Mouse (Mus musculus): ENCODE measurements around the gene Dync1i1.
"Not testable (repeated sequence)": the region's sequence is repeated elsewhere in the genome, so short reads cannot be mapped to it uniquely, and the experiment has no call there.

The Dync1i1 gene

DNA sequence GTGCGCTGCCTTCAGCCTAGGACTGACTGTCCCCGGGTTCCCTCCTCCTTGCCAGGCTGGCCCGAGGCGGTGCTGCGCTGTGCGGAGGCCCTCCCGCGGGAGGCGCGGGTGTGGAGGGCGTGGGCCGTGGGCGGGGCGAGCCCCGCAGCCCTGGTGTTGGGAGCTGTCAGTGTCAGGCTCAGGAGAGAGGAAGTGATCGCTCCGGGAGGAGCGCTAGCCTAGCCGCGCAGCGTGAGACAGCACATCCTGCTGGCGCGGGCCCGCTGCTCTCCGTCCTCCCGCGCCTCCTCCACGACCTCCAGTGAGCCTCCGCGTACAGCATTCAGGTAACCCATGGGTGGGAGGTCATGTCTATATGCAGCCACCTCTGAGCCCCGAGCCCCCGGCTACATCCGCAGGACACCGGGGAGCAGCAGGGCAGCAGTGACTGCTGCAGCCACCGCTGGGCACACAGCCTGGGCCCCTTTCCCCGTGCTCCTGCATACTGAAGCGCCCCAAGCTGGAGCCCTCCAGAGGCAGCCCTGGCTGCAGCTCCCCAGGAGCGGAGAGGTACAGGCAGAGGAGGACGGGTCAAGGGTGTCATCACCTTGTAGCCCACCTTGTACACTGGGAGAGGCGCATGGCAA lies at the start of gene Dync1i1:
Gene Dync1i1, plus strand, starts transcription at position 29 of the 626 bp plus-strand sequence.
- peak; percentile 82 for DNase-seq

DNA sequence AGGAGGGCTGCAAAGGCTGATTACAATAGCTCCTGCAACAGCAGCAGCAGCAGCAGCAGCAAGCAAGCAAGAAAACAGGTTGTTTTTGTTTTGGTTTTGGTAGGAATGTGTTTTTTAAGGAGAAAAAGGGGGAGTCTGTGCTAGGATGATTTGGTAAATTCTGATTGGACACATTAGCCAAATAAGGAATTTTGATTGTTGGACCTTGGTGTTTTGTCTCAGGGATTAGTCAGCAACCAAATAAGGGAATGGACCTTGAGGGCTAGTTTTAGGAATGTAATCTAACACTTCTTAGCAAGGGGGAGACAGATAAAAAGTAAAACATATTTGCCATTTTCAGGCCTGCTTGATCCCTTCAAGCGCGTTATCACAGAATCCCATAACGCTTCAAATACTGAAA lies 45.7 kb upstream of the Dync1i1 start:
- DNase-seq = no peak

DNA sequence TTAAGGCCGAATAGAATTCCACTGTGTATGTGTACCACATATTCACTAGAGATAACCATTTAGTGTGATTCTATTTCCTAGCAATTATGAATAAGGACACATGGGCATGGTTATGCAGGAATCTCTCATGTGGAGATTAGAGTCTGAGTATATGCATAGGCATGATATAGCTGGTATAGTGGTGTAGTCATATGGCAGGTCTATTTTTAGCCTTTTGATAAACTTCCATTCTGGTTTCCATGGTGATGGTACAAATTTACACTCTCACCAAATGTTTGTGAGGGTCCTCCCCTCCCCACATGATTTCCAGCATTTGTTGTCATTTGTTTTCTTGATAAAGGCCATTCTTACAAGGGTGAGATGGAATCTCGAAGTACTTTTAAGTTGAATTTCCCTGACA lies 23.6 kb upstream of the Dync1i1 start:
- no peak for DNase-seq

DNA sequence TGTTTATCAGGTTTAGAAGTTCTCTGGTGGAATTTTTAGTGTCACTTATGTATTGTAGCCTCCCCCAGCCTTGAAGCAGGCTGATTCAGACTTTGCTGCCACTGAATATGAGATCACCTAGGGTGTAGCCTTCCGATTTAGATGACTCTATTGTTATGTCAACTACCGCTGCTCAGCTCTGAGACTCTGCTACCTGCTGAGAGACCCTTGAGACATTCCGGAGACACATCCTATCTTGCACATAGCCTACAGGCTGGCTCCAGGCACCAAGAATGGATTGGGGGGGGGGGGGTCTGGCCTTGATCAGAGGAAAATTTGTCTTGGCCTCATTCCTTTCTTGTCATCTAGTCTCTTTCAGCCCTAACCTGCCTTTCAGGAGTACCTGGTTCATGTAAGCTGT lies 17.5 kb upstream of the Dync1i1 start:
- DNase-seq = not testable (repeated sequence)

DNA sequence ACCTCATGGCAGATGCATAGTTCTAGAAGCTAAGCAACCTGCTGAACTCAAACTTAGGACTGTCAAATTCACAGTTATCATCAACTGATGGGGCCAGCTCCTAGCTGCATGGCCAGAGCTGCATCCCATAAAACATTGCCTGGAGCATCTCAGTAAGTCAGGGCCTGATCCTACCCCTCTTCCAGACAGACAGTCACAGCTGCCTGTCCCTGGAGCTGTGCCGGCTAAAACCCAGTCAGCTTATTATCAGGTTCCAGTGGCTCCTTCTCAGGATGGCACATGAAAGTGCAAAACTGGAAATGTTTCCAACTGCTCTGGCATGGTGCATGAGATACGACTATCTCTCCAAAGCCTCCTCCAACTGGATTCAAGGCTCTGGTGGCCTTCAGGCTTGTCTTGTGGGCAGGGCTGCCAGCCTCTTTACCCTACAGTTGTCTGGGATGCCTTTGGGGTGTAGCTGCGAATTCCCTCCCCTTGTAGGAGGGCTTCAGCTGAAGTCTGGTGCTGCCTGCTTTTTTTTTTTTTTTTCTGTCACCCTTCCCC lies 15.3 kb upstream of the Dync1i1 start:
- DNase-seq = no peak

DNA sequence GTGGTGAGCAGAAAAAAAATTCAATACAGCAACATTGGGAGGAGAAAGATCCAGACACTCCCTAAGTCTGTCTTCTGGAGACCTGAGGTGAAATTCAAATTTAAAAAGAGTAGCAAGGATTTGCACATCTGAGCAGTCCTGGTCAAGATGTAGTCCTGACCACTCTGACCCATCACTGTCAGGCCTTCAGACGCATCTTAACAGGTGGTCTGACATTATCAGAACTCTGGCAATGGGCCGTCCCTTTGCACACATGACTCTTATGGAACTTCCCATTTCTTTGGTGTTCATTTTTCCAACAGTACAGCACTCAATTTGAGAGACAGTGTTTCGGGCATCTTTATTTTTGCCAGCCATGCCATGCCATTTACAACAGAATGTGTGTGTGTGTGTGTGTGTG lies 12.8 kb upstream of the Dync1i1 start:
- no peak for DNase-seq

DNA sequence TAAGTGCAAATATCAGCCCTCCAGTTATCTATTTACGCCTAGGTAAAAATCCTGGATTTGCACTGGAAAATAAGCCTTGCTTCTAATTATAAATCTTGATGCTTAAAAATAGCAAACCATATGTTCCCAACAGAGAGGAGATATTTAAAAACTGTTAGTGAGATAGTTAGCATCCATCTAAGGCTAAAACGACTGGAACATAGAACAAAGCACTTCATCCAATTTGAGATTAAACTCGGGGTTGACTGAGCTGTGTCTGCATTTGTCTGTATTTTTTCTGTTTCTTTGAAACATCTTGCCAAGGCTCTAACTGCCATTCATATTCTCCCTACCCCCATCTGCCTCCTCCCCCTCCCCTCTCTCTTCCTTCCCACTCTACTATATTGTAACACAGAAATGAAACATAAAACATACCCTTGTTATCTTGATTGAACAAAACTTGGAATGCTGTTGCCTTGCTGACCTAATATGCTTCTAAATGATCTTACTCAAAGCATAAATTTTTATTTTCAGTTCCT lies 10.3 kb upstream of the Dync1i1 start:
- no peak for DNase-seq

DNA sequence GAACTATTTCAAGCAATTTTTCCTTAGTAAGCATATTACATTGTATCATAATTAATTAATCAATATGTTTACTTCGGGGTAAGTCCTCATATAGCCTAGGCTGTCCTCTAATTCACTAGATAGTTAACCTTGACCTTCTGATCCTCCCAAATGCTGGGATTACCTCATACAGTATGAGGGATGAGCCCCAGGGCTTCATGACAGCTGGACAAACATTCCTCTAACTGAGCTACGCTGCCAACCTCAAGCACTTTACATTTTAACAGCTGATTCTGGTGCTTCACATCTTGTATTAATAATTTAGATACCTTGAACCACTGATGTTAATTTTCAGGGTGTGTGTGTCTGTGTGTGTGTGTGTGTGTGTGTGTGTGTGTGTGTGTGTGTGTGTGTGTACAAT lies 6.5 kb upstream of the Dync1i1 start:
- no peak for DNase-seq

DNA sequence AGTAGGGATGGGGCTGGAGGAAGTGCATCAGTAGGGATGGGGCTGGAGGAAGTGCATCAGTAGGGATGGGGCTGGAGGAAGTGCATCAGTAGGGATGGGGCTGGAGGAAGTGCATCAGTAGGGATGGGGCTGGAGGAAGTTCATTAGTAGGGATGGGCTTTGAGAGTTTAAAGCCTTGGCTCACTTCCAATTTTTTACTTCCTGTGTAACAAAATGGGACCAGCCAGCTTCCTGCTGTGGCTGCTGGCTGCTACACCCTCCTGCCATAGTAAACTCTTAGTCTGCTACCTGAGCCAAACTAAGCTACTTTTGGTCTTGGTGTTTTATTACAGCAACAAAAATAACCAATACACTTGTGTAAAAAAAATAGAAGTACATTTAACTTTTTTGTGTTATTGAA lies 4.7 kb upstream of the Dync1i1 start:
- not testable (repeated sequence) for DNase-seq

DNA sequence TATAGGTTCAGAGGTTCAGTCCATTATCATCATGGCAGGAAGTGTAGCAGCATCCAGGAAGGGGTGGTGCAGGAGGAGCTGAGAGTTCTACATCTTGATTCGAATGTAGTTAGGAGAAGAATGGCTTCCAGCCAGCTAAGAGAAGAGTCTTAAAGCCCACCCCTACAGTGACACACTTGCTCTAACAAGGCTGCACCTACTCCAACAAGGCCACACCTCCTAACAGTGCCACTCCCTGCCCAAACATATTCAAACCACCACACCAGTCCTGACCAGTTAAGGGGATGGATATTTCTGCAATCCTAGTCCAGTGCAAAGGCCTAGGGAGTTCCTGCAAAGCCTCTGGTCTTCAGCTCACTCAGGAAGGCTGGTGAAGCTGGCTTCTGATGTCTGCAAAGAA lies 1.5 kb upstream of the Dync1i1 start:
- no peak for DNase-seq

DNA sequence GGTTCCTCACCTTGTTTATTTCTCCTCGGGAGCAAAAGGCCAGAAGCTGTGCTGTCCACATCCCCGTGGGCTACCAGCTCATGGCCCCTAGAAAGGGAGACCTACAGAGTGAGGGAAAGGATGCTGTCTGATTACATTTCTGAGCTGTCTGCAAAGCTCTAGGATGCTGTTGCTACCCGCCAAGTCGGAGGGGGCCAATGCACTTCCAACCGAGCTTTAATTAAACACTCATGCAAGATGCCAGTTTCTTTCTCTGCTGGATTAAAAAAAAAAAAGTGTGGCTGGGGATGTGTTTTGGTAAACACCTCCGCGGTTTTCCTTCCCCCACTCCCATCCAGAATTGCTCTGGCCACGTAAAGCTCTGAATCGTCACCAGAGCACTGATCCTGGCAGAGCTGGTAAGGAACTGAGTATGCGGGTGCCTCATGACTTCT lies 815 bp downstream of the Dync1i1 start:
- peak; percentile 43 for DNase-seq

DNA sequence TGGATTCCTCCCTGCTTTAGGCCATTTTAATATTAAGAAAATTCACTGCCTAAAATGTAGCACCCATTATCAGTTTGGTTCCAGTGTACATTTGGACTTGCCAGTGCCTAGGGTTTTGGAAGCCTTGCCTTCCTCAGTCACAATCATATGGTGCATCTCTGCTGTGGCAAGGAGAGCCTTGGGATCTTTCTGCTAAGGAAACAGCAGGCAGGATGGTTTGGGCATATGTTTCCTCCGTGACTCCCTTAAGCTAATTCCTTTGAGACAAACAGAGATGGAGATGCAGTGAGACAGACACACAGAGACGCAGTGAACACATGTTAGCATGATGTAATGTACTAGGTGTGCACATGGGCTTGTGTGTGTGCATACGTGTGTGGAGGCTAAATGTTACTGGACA lies 7.8 kb downstream of the Dync1i1 start:
- DNase-seq = no peak

DNA sequence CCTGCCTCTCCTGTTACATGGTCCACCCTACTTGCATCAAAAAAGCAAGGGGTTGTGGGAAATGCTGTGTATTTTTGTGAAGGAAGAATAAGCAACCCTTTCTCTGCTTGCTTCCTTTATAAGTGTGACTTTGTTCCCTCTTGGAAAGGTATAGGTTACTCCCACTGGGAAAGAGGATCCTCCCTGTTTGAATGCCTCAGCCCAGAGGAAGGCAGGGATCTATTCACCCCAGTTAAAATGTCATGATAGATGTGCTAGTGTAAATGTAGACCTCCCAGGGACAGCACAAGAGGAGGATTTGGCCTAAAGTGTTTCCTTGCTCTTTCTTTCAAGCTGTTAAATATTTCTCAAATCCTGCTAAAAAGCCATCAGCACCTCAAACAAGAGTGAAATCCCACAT lies 9.0 kb downstream of the Dync1i1 start:
- DNase-seq = no peak

DNA sequence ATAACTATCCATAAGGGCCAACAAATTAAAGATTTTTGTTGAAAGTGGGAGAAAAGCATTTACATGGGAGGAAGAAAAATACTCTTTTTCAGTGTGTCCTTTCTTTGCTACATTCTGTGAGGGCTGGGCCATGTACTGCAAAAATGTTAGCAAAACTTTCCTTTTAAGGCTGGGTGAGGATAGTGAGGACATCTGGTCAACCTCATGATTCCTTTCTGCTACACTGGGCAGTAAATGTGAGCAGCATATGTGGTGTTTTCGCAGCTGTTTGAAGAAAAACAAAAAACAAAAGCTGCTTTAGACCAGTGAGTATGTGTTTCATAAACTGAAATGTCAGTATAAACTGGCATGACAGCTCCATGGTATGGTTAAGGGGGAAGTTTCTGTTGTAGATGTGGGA lies 9.4 kb downstream of the Dync1i1 start:
- DNase-seq = no peak

DNA sequence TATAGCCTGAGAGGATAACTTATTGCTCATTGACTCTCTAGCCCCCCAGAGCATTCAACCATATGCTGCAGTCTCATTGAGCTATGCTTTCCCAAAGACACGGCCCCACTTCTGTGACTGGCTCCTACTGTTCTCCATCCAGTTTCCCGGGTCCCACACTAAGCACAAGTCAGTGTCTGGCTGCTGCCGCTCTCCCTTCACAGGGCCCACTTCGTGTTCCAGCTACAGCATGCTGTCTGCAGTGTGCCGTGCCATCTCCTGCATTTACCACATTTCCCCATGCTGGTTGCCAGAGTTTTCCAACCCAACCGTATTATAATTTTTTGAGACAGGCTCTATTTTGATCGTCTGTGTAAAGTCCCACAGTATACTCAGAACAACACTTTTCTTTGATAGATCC lies 14.3 kb downstream of the Dync1i1 start:
- DNase-seq = no peak

DNA sequence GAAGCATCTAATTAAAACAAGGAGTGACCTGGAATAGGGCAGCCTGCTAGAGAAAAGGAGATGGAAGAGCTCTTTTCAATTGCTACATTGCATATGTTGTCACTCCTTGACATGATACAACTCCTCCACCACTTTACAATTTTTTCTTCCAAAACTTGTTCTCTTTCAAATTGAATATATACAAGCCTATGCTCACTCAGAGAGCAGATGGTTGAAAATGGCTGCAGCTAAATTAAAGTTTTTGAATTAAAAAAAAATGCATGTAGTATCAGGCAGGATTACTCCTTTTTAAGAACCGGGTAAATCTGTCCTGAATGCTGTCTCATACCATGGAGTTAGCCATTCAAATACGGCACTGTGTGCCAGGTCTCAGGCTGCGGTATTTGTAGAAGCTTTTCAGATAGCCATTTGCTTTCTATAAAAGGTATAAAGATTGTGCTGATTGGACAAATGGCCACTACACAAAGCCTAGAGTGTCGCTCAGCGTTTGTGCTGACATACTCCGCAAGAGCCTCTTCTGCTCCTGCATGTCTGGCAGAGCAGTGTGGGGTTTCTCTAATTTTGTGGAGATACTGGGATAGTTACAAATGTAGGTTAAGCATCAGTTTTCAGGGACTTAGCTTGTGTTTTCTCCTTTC lies 16.1 kb downstream of the Dync1i1 start:
- no peak for DNase-seq

DNA sequence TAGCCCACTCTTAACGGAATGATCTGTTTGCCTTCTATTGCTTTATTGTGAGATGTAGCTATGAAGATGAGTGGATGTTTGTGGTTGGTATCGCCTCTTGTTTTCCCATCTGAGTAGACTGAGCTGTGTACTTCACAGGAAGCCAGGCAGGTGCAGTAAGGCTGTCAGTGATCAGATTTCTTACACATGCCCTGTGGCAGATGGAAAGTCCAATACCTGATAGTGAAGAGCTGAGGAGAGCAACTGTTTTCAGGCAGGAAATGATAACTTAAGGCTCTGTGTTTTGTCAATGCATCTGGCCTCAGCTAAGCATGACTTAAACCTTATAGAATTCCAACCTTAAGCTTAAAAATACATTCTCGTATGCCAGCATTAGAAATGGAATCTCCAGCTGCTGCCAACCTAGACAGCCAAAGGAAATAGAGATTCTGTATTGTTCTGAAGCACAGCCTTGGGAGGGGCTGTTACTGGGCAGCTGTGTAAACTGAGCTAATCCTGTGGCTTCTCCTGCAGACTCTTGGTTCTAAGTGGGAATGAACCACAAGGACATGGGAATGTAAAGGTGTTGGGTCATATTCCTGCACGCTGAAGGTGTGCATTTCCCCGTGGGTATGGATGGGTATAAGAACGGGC lies 24.8 kb downstream of the Dync1i1 start:
- DNase-seq = no peak

DNA sequence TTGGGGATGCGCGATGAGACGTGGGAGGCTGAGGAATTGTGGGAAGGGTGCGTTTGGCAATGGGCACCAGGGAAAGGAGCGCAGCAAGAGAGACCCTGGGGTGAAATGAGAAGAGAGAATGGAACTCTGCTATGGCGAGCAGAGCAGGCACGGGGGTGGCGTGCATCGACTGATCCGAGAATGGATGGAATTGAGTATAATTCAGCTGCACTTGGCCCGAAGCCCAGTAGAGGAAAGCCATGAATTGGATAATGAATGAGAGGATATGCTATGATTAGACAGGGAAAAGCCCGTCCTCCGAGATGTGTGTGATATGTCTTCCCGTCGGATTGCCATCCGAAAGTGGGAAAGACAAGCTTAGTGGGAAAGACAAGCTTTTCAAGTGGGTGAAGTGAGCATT lies 26.7 kb downstream of the Dync1i1 start:
- DNase-seq = peak; percentile 40

DNA sequence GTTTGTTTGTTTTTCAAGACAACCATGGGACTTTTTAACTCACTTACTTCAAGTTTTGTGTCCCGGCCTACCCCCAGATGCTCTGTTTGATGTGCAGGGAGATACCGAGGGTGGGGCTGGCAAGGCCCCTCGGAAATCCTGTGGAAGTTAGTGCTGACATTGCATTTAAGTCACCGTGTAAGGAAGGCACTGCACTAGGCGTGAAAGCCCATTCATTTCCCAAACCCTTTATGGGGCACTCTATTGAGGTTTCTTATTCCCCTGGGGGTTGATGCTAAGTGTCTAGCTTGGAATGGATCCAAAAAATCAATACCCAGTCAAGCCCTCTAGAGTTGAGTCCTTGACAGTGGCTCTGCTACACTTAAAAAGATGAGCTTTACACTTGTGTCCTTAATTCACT lies 27.2 kb downstream of the Dync1i1 start:
- DNase-seq = no peak

DNA sequence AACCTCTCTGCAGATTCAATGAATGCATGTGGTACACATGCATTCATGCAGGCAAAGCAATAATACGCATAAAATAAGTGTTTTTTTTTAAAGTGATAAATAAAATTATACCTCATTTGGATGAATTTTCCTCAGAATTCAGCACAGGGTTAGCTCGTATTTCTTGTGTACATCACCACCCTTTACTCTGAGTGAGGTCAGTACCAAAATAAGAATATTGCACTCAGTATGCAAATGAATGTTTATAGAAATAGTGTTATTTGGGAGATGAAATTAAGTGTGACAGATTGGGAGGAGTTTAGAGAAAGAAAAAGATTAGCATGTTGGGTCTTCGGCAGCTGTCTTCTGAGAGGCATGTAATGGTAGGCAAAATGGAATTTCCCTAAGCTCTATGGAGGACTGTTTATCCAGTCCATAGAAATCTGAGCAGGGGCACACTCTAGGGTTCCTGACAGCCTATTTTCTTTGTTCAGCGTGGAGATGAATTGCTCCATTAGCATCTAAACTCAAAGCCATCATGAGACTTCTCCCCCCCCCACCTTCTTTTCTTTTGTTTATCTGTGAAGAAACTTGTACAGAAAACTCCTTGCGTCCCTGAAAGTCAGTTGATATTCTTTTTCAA lies 31.2 kb downstream of the Dync1i1 start:
- DNase-seq = no peak

DNA sequence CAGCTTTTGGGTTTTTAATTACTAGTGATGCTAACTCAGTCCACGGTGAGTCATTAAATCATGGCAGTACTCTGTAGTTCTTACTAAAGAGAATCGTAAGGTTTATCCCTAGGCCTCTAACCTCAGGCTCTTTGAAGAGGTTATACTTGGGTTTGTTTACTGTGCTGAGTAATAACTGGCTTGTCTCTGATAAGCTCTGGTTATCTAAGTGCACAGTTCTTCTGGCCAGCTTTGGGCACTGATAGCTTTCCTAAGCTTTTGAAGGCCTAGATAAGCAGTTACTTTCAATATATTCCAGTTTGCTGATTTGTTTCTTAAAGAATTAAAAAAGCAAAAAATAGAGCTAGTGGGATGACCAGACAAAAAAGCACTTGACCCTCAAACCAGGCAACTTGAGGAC lies 37.5 kb downstream of the Dync1i1 start:
- DNase-seq = no peak

DNA sequence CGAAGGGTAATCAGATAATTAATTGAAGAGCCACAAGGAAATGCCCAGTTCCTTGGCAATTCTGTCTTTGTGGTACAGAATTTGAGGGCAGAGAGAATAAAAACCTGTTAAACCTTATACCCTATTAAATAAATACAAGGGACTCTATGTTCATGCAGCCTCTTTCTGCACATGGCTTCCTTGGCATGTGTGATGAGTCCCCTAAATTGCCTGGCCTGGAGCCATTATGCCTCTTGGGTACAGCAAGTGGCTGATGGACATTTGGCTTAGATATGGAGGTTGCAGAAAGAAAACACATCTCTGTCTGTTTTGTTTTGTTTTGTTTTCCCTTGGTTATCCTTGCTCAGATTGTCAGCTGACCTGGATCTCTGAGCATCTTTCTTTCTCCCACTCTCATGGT lies 43.1 kb downstream of the Dync1i1 start:
- no peak for DNase-seq

DNA sequence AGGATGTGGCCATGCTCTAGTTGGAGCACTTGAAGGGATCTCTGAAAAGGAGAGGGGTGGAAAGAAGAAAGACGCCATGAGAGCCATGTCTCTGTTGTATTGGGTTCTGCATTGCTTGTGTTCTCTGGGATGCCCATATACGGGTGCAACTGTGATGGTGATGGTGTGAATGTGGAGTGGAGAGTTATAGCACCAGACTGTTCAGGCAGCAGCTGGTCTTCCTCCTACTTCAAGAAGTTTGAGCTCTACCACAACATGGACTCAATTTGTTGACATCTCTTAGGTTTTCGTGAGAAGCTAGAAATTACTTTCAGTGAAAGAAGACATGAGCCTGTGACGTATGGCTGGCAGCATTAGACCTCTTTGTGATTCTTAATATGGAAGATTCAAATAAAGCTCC lies 44.8 kb downstream of the Dync1i1 start:
- no peak for DNase-seq

DNA sequence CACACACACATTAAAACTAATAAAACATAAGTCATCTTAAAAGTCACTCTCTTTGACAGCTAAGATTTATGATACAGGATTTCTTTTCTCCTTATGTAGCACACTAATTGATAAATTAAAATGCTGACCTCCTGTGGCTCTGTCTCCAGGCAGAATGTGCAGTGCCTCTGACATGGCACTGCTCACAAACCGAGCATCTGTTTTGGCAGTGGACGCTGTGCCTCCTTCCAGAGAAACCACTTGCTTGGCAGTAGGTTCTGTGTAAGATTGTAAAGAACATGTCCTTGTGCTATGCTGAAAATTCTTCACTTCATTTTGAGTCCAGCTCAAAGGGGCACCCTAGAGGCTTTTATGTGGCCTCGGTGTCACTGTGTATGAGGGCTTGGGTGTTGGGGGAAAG lies 50.0 kb downstream of the Dync1i1 start:
- no peak for DNase-seq

Data from right cerebral cortex, postnatal 25 days (tissue).